Mouse (Mus musculus): ENCODE results near the gene Grin2b. TPM values are rescaled to one million over a fixed set of nuclear protein-coding genes. Genes with fewer than 3 reads are reported as not detected.

Gene Grin2b
- polyA plus RNA-seq, 1 experiment: 0.03 TPM

DNA sequence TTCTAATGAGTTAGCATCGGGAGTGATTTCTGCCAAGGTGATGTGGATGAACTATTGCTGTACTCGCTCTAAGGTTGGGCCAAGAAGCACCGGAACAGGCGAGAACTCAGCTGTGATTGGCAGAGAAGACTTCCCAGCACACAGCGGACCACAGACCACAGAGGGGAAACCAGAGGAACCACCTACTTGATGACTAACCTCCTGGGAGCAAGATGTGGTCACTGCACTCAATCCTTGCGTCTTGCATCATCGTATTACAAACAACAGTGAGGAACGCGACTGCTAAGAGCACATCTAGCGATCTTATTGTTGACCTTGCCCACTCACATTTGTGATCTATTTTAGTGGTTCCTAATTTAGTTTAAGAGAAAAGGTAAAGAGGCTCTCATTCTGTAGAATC is 213.7 kb downstream of the Grin2b start:
- Histone ChIP-seq H3K4me3 (ENCODE audit: low read depth, low read length) (no peak overlapping the region), H3K4me1 (ENCODE audit: control insufficient read depth, insufficient read depth, low read length) (no peaks in the 10 kb centered on the region), H3K36me3 (ENCODE audit: control insufficient read depth, insufficient read depth, low read length, poor library complexity, severe bottlenecking) (no peaks in the 10 kb centered on the region), H3K27ac (ENCODE audit: insufficient read depth, low read length) (no peak overlapping the region), H3K9me3 (replicated peaks; ENCODE audit: control insufficient read depth, insufficient read depth, low read length, poor library complexity, severe bottlenecking) (no peaks in the 10 kb centered on the region; the same call in 1 of the 2 replicates), H3K27me3 (ENCODE audit: control insufficient read depth, insufficient read depth, low read length, poor library complexity, severe bottlenecking) (no peaks in the 10 kb centered on the region), H3K9ac (ENCODE audit: low read depth, poor library complexity, severe bottlenecking) (no peak overlapping the region)
- TF ChIP-seq EP300 (IDR thresholded peaks at IDR 0.05; ENCODE audit: insufficient read depth, low read depth, low read length): no peak
- no peak for TF ChIP-seq POLR2A (IDR thresholded peaks at IDR 0.05; ENCODE audit: insufficient read depth, low read length)
- TF ChIP-seq CTCF (IDR thresholded peaks at IDR 0.05; ENCODE audit: low read depth, low read length): no peak

DNA sequence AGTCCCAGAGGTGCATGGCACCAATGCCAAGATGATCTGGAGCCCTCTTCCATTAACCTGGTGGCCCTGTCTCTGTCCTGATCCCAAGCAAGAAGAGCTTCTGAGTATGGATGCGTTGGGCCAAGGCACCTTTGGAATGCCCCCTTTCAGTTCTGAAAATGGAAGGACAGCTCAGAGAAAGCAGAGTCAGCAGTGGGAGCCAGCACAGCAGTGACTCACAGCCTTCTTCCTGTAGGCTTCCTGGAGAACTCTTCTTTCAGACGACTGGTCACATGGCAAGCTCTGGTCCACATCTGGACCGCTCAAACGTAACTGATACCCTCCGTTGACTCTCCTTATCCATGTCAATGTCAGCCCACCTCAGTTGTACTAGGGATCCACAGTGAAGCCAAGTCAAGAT is 221.6 kb downstream of the Grin2b start:
- no peaks in the 10 kb centered on the region for H3K4me1 ChIP-seq (ENCODE audit: control insufficient read depth, insufficient read depth, low read length)
- H3K4me3 ChIP-seq (ENCODE audit: low read depth, low read length): no peak overlapping the region
- H3K9me3 ChIP-seq (replicated peaks; ENCODE audit: control insufficient read depth, insufficient read depth, low read length, poor library complexity, severe bottlenecking): no peaks in the 10 kb centered on the region
- H3K27me3 ChIP-seq (ENCODE audit: control insufficient read depth, insufficient read depth, low read length, poor library complexity, severe bottlenecking): no peaks in the 10 kb centered on the region
- no peaks in the 10 kb centered on the region for H3K36me3 ChIP-seq (ENCODE audit: control insufficient read depth, insufficient read depth, low read length, poor library complexity, severe bottlenecking)
- no peak overlapping the region for H3K9ac ChIP-seq (ENCODE audit: low read depth, poor library complexity, severe bottlenecking)
- TF ChIP-seq POLR2A (IDR thresholded peaks at IDR 0.05; ENCODE audit: insufficient read depth, low read length) (no peak), CTCF (IDR thresholded peaks at IDR 0.05; ENCODE audit: low read depth, low read length) (no peak), EP300 (IDR thresholded peaks at IDR 0.05; ENCODE audit: insufficient read depth, low read depth, low read length) (no peak)
- no peak overlapping the region for H3K27ac ChIP-seq (ENCODE audit: insufficient read depth, low read length)

DNA sequence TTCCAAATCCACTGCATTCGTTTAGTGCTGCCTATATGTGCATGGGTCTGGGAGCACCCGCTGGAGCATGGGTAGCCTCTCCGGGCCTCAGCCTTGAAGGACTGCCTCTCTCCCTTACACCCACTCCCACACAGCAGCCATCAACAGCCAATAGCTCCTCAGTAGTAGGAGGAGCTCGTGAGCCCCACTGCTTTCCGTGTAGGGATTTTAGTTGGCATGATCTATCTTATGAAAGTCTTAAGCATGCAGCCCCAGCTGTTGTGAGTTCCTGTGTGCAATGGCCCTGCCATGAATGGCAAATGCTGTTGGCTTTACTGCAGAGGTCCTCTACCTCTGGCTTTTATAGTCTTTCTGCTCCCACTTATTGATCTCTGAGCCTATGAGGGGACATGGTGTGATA is 227.8 kb downstream of the Grin2b start:
- no peaks in the 10 kb centered on the region for H3K9me3 ChIP-seq (replicated peaks; ENCODE audit: control insufficient read depth, insufficient read depth, low read length, poor library complexity, severe bottlenecking)
- no peak overlapping the region for H3K9ac ChIP-seq (ENCODE audit: low read depth, poor library complexity, severe bottlenecking)
- no peaks in the 10 kb centered on the region for H3K36me3 ChIP-seq (ENCODE audit: control insufficient read depth, insufficient read depth, low read length, poor library complexity, severe bottlenecking)
- no peaks in the 10 kb centered on the region for H3K4me1 ChIP-seq (ENCODE audit: control insufficient read depth, insufficient read depth, low read length)
- H3K27ac ChIP-seq (ENCODE audit: insufficient read depth, low read length): no peak overlapping the region
- no peaks in the 10 kb centered on the region for H3K27me3 ChIP-seq (ENCODE audit: control insufficient read depth, insufficient read depth, low read length, poor library complexity, severe bottlenecking)
- no peak overlapping the region for H3K4me3 ChIP-seq (ENCODE audit: low read depth, low read length)
- no peak for TF ChIP-seq EP300 (IDR thresholded peaks at IDR 0.05; ENCODE audit: insufficient read depth, low read depth, low read length)
- no peak for TF ChIP-seq POLR2A (IDR thresholded peaks at IDR 0.05; ENCODE audit: insufficient read depth, low read length)
- TF ChIP-seq CTCF (IDR thresholded peaks at IDR 0.05; ENCODE audit: low read depth, low read length): no peak

DNA sequence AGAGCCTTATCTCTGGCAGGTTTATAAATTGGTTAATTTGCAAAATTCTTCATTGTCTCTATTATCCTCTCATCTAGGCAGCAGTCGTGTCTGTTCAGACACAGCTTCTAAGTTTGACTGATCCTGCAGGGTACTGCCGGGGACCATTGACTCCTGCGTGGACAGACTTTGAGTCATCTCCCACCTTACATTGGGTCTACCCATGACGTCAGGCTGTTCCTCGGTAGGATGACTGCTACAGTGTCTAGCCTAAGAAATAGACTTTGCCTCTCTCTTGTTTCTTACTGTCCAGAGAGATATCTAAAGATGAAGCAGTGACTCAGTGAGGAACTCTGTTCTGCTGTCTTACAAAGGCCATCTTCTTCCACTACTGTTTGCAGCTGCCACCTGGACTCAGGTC is 229.0 kb downstream of the Grin2b start:
- Histone ChIP-seq H3K36me3 (ENCODE audit: control insufficient read depth, insufficient read depth, low read length, poor library complexity, severe bottlenecking) (no peaks in the 10 kb centered on the region), H3K27me3 (ENCODE audit: control insufficient read depth, insufficient read depth, low read length, poor library complexity, severe bottlenecking) (no peaks in the 10 kb centered on the region), H3K4me3 (ENCODE audit: low read depth, low read length) (no peak overlapping the region), H3K27ac (ENCODE audit: insufficient read depth, low read length) (no peak overlapping the region), H3K9me3 (replicated peaks; ENCODE audit: control insufficient read depth, insufficient read depth, low read length, poor library complexity, severe bottlenecking) (no peaks in the 10 kb centered on the region), H3K9ac (ENCODE audit: low read depth, poor library complexity, severe bottlenecking) (no peak overlapping the region), H3K4me1 (ENCODE audit: control insufficient read depth, insufficient read depth, low read length) (no peaks in the 10 kb centered on the region)
- TF ChIP-seq EP300 (IDR thresholded peaks at IDR 0.05; ENCODE audit: insufficient read depth, low read depth, low read length) (no peak), CTCF (IDR thresholded peaks at IDR 0.05; ENCODE audit: low read depth, low read length) (no peak), POLR2A (IDR thresholded peaks at IDR 0.05; ENCODE audit: insufficient read depth, low read length) (no peak)

DNA sequence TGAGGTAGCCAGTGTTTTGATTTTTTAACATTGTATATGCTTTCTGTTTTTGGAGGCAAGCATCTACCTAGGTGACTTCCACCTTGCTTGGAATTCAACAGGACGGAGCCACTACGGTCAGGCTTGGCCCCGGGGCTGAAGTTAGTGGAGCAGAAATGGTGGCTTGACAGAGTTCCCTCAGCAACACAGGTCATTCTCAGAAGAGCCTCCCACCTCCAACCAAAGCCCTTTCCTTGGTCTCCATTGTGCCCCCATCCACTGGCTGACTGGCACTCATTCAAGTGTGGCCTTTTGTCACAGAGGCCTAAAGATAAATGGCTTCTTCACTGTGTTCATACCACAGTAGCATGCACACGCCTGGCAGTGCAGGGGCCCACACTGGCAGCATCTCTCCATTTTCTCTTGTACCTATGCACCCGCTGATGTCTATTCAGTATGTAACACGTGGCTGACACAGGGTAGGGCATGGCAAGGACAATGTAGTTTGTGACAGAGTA is 230.1 kb downstream of the Grin2b start:
- H3K9ac ChIP-seq (ENCODE audit: low read depth, poor library complexity, severe bottlenecking): no peak overlapping the region
- H3K36me3 ChIP-seq (ENCODE audit: control insufficient read depth, insufficient read depth, low read length, poor library complexity, severe bottlenecking): no peaks in the 10 kb centered on the region
- no peak overlapping the region for H3K27ac ChIP-seq (ENCODE audit: insufficient read depth, low read length)
- H3K27me3 ChIP-seq (ENCODE audit: control insufficient read depth, insufficient read depth, low read length, poor library complexity, severe bottlenecking): no peaks in the 10 kb centered on the region
- no peak for TF ChIP-seq CTCF (IDR thresholded peaks at IDR 0.05; ENCODE audit: low read depth, low read length)
- TF ChIP-seq EP300 (IDR thresholded peaks at IDR 0.05; ENCODE audit: insufficient read depth, low read depth, low read length): no peak
- no peak for TF ChIP-seq POLR2A (IDR thresholded peaks at IDR 0.05; ENCODE audit: insufficient read depth, low read length)
- H3K4me3 ChIP-seq (ENCODE audit: low read depth, low read length): no peak overlapping the region
- no peaks in the 10 kb centered on the region for H3K4me1 ChIP-seq (ENCODE audit: control insufficient read depth, insufficient read depth, low read length)
- H3K9me3 ChIP-seq (replicated peaks; ENCODE audit: control insufficient read depth, insufficient read depth, low read length, poor library complexity, severe bottlenecking): no peaks in the 10 kb centered on the region

DNA sequence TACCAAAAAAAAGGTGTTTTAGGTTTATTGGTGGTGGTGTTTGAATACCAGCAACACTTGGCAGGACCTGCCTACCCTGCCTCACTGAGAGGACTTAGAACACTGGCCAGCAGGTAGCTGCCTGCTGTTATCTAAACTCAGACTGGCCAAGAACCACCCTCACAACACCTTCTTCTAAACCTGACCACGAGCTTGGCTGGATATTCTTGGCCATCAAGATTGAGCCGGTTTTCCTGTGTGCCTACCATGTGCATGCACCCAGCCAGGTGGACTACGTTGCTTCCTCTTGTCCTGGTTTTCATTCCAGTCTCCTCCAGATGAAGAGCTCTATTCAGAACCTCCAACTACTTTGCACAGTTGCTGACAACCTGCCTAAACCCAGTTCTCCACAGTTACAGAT is 240.4 kb downstream of the Grin2b start:
- no peaks in the 10 kb centered on the region for H3K27me3 ChIP-seq (ENCODE audit: control insufficient read depth, insufficient read depth, low read length, poor library complexity, severe bottlenecking)
- TF ChIP-seq POLR2A (IDR thresholded peaks at IDR 0.05; ENCODE audit: insufficient read depth, low read length) (no peak), EP300 (IDR thresholded peaks at IDR 0.05; ENCODE audit: insufficient read depth, low read depth, low read length) (no peak), CTCF (IDR thresholded peaks at IDR 0.05; ENCODE audit: low read depth, low read length) (no peak)
- H3K27ac ChIP-seq (ENCODE audit: insufficient read depth, low read length): no peak overlapping the region

More for the DNA sequence above, 240.4 kb downstream of the Grin2b start:
- H3K36me3 ChIP-seq (ENCODE audit: control insufficient read depth, insufficient read depth, low read length, poor library complexity, severe bottlenecking): no peaks in the 10 kb centered on the region
- H3K4me3 ChIP-seq (ENCODE audit: low read depth, low read length): no peak overlapping the region
- no peak overlapping the region for H3K9ac ChIP-seq (ENCODE audit: low read depth, poor library complexity, severe bottlenecking)
- H3K9me3 ChIP-seq (replicated peaks; ENCODE audit: control insufficient read depth, insufficient read depth, low read length, poor library complexity, severe bottlenecking): no peaks in the 10 kb centered on the region
- no peaks in the 10 kb centered on the region for H3K4me1 ChIP-seq (ENCODE audit: control insufficient read depth, insufficient read depth, low read length)
